Mouse (Mus musculus) embryo, embryonic 10 days (tissue): ENCODE measurements around the gene Map3k5.
A peak's percentile ranks its signal among the peaks of the same experiment; 100 is the strongest.
"Not testable (repeated sequence)": the region's sequence is repeated elsewhere in the genome, so short reads cannot be mapped to it uniquely, and the experiment has no call there.

ENCODE experiments used
- DNase-seq: peaks from one replicate; pipeline ENCODE4 v3.0.0-alpha.2; 2015; ENCODE audit warnings: low spot score

Map3k5 gene

GRCm38 (mm10) chr10:19934384-19935294 lies at the start of gene Map3k5:
Gene Map3k5 (plus strand): TSS chr10:19934472.
- DNase-seq: peak; percentile 67

GRCm38 (mm10) chr10:19886249-19886648 lies 48.0 kb upstream of the Map3k5 start:
- no peak for DNase-seq

- DNase-seq: no peak
Measured at GRCm38 (mm10) chr10:19889908-19890307, 44.4 kb upstream of the Map3k5 start.

GRCm38 (mm10) chr10:19891686-19892085 lies 42.6 kb upstream of the Map3k5 start:
- no peak for DNase-seq

- no peak for DNase-seq
Measured at GRCm38 (mm10) chr10:19893146-19893545, 41.1 kb upstream of the Map3k5 start.

GRCm38 (mm10) chr10:19893976-19894375 lies 40.3 kb upstream of the Map3k5 start:
- DNase-seq: peak; percentile 82

GRCm38 (mm10) chr10:19900191-19900590 lies 34.1 kb upstream of the Map3k5 start:
- DNase-seq: no peak

GRCm38 (mm10) chr10:19901992-19902391 lies 32.3 kb upstream of the Map3k5 start:
- DNase-seq: no peak

- DNase-seq: no peak
Measured at GRCm38 (mm10) chr10:19904077-19904820, 30.0 kb upstream of the Map3k5 start.

- peak; percentile 92 for DNase-seq
Measured at GRCm38 (mm10) chr10:19907246-19907804, 26.9 kb upstream of the Map3k5 start, which contains the start of gene Pex7. Gene Pex7 (minus strand): TSS chr10:19907689.

GRCm38 (mm10) chr10:19908076-19908475 lies 26.2 kb upstream of the Map3k5 start:
- DNase-seq: no peak

- no peak for DNase-seq
Measured at GRCm38 (mm10) chr10:19910516-19910915, 23.8 kb upstream of the Map3k5 start.

- peak; percentile 44 for DNase-seq
Measured at GRCm38 (mm10) chr10:19911583-19911982, 22.7 kb upstream of the Map3k5 start.

GRCm38 (mm10) chr10:19913806-19914205 lies 20.5 kb upstream of the Map3k5 start:
- no peak for DNase-seq

- peak; percentile 43 for DNase-seq
Measured at GRCm38 (mm10) chr10:19915301-19915700, 19.0 kb upstream of the Map3k5 start.

GRCm38 (mm10) chr10:19922410-19922809 lies 11.9 kb upstream of the Map3k5 start:
- DNase-seq: no peak

GRCm38 (mm10) chr10:19924256-19924655 lies 10.0 kb upstream of the Map3k5 start:
- no peak for DNase-seq

- not testable (repeated sequence) for DNase-seq
Measured at GRCm38 (mm10) chr10:19926391-19926897, 7.8 kb upstream of the Map3k5 start.

GRCm38 (mm10) chr10:19928205-19928604 lies 6.1 kb upstream of the Map3k5 start:
- DNase-seq: no peak

- no peak for DNase-seq
Measured at GRCm38 (mm10) chr10:19932986-19933385, 1.3 kb upstream of the Map3k5 start.

GRCm38 (mm10) chr10:19933511-19934383 lies 525 bp upstream of the Map3k5 start:
- peak; percentile 75 for DNase-seq
